8 mouse cellular contexts compared by ENCODE assay signal in the genomic region with DNA sequence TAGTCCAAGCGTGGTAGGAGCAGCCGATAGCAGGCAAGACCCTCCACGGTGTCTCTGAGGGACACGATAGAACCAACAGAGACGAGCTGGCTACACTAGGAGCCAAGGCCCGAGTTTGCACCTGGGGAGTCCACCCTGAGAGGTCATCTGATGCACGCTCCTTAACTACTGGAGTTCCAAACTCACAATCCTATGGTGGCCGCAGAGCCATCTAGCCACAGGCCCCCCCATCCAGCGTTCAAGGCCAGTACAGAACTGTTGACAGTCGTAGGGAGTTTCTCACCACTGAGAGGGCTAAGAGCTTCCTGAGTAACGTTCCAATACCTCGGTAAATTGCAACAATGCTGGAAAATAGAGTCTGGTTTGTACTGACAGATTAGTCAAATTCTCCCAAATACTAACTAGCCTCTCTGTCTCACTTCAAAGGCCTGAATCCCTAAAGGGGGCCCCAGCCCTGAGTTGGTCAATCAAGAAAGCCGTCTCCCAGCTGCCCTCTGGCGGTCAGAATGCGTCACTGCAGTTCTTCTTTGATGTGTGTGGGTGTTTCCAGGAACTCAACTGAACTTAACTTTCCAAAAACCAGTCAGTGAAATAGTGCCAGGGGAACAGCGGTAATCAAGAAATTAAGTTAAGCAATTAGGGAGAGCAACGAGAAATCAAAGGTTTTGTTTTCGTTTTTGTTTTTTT. TPM values are rescaled to one million over a fixed set of nuclear protein-coding genes. Genes with fewer than 3 reads are reported as not detected.
DNase-seq lines count a peak whose midpoint lies in the region; ATAC-seq and TF ChIP-seq lines count a peak whose summit lies in the region.

No protein-coding gene starts in this region.

- no peak overlapping the region for H3K4me2 ChIP-seq in liver, embryonic 13.5 days

- TF ChIP-seq EP300 in heart, adult 2 months (IDR thresholded peaks at IDR 0.05; ENCODE audit: insufficient read depth, low read depth, low read length): peak; percentile 74; the same call in 1 of the 2 replicates

- no peaks in the 10 kb centered on the region for H3K36me3 ChIP-seq in heart, adult 2 months (ENCODE audit: control insufficient read depth, insufficient read depth, low read length)
- H3K36me3 ChIP-seq in liver, embryonic 13.5 days: no peaks in the 10 kb centered on the region

- H3K27ac ChIP-seq in heart, adult 2 months: no peak overlapping the region
- H3K27ac ChIP-seq in liver, embryonic 13.5 days: no peak overlapping the region

- no peak overlapping the region for H3K4me3 ChIP-seq in heart, adult 2 months
- H3K4me3 ChIP-seq in liver, embryonic 13.5 days (replicated peaks): no peak overlapping the region

- H3K79me2 ChIP-seq in heart, adult 2 months (replicated peaks; ENCODE audit: control insufficient read depth, insufficient read depth, low read length): no peaks in the 10 kb centered on the region

- H3K9me3 ChIP-seq in liver, embryonic 13.5 days (replicated peaks): no peaks in the 10 kb centered on the region

- H3K27me3 ChIP-seq in heart, adult 2 months (ENCODE audit: control insufficient read depth, insufficient read depth, low read length): no peaks in the 10 kb centered on the region
- no peaks in the 10 kb centered on the region for H3K27me3 ChIP-seq in liver, embryonic 13.5 days

- no peak overlapping the region for H3K9ac ChIP-seq in heart, adult 2 months (ENCODE audit: low read depth, low read length)
- no peak overlapping the region for H3K9ac ChIP-seq in liver, embryonic 13.5 days

- intact Hi-C loops in heart, adult 2 months (cut with DNase I): loop anchor here (1.0 kb wide), 1 partner anchor 319 kb away; no protein-coding TSS in a partner anchor

- no peak for ATAC-seq in liver, embryonic 13.5 days (ENCODE audit: low read depth)

- TF ChIP-seq CTCF in heart, adult 2 months (IDR thresholded peaks at IDR 0.05): no peak; the same call in 1 of the 2 replicates

- TF ChIP-seq POLR2A in heart, adult 2 months (IDR thresholded peaks at IDR 0.05; ENCODE audit: insufficient read depth, low read depth, low read length): no peak

- 50% methylated on average over 18 of the region's 18 CpGs for WGBS in heart, adult 2 months
- WGBS in liver, embryonic 13.5 days (ENCODE audit: insufficient replicate concordance): 44% methylated on average over 18 of the region's 18 CpGs

- peak; percentile 43 to 60 for DNase-seq in CD8-positive naive resting alpha-beta T cell, adult 2 months (ENCODE audit: low read depth in 2 of 2, low spot score in 2 of 2)
- DNase-seq in adrenal gland, adult (ENCODE audit: inconsistent age in 2 of 2, low spot score in 1 of 2): peak; percentile 81 to 96
- peak; percentile 89 for DNase-seq in embryo, embryonic 11 days
- peak; percentile 78 to 83 for DNase-seq in heart, adult 2 months
- DNase-seq in kidney, postnatal 10 days: peak; percentile 90
- peak; percentile 32 for DNase-seq in liver, embryonic 13.5 days
- peak; percentile 81 for DNase-seq in ovary, postnatal 36 days (ENCODE audit: low spot score)
- peak; percentile 49 for DNase-seq in urinary bladder, adult 2 months (ENCODE audit: low spot score)

- no peaks in the 10 kb centered on the region for H3K4me1 ChIP-seq in heart, adult 2 months (ENCODE audit: control insufficient read depth, insufficient read depth, low read length)
- no peaks in the 10 kb centered on the region for H3K4me1 ChIP-seq in liver, embryonic 13.5 days (replicated peaks)

RNA-seq across cellular contexts. Expression of gene Ctdspl, which starts 18.2 kb away (rescaled TPM):
- total RNA-seq in heart, adult 2 months (2021): 1 to 10 TPM; 9.0 to 9.7 TPM
- polyA plus RNA-seq in heart, adult 2 months (2012; rRNA removed): 8.5 and 9.6 TPM in 2 replicates
- 2.7 and 3.0 TPM in 2 replicates for polyA plus RNA-seq in liver, embryonic 13.5 days (2015; fragmentation: Nextera tagmentation; extraction: Ambion mirVana)
- polyA plus RNA-seq in urinary bladder, adult 2 months (2012; rRNA removed): 24.4 and 27.7 TPM in 2 replicates

Comparison
In these comparisons a context has a peak if more than half of its experiments do, and no peak if none do; other contexts are left out.
1. DNase-seq: peak in every context shown above with its lines; median percentile 90 in kidney, postnatal 10 days; 89 in embryo, embryonic 11 days; 88 in adrenal gland, adult; 81 in ovary, postnatal 36 days; 80 in heart, adult 2 months; 52 in CD8-positive naive resting alpha-beta T cell, adult 2 months; 49 in urinary bladder, adult 2 months; 32 in liver, embryonic 13.5 days.